Mouse (Mus musculus) skeletal muscle tissue, adult 2 months (tissue): Measurements from ENCODE around the gene Hist1h3a.

Experiments used
- DNase-seq: peaks from one replicate; pipeline ENCODE4 v3.0.0-alpha.2; 2012; ENCODE audit warnings: low read depth, low spot score

Gene Hist1h3a

DNA sequence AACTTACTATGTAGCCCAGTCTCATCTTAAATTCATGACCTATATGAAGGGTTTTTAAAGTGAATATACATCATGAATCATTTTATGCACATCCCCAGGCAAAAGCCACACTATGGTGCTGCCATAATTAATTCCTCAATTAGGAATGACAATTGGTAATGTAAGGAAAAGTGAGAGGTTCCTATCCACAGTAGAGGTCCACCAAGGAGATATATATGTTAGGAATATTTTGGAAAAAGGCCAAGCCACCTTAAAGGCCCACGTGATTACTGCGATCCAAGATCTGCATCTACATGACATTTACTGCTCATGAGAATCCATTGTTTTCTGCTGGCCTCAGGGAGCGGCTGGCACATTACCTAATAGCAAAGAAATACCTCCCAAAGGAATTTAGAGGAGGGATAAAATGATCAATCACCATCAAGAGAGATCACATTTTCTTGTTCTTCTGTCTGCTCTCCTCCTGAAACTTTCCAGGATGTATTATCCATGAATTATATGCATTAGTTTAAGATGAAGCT, 2.9 kb downstream of the Hist1h3a start:
- no peak for DNase-seq

DNA sequence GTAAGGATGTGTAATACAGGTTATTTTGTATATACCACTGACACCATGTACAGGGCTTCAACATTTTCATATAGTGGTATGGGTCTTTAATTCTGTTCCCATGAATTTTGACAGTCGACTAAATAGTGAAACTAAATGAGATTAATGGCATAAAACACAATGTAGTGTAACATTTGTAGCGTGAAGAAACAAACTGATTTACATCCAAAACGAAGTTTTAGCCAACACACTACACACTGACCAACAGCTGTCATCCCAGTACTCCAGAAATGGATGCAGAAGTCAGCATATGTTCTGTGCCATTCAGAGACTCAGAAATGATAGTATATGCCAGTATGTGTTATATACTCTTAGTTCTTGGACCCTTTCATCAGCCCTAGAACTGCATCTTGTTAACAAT, 4.3 kb downstream of the Hist1h3a start:
- no peak for DNase-seq

DNA sequence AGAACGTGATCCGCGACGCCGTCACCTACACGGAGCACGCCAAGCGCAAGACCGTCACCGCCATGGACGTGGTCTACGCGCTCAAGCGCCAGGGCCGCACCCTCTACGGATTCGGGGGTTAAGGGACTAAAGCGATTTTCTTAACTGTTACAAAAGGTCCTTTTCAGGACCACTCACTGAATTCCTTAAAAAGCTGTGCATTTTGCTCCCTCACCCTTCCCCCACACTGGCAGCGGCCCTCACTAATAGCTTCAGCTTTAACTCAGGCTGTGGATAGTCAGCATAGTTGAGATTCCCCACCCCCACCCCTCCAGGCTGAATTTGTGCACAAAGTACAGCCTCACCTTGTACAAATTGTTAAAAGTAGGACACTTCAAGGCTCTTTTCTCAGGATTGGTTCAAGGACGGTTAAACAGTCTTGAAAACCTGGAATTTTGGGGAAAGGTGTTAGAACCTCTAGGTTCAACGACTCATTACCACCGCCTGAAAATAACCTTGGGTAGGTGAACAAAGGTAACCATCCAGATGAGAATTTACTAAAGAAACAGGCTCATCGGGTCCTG, 4.9 kb downstream of the Hist1h3a start:
- DNase-seq: no peak

DNA sequence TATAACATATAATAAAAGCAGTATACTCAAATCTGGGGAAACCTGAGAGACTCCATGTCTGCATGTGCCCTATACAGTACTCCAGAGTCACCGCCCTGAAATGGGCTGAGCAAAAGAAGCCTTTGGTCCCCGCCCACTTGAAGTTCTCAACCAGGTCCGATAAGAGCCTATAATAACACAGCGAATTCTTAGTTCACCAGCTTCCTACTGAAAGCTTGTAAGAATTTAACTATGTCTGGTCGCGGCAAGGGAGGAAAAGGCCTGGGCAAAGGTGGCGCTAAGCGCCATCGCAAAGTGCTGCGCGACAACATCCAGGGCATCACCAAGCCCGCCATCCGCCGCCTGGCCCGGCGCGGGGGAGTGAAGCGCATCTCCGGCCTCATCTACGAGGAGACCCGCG, 5.4 kb downstream of the Hist1h3a start, which contains the start of gene Hist1h4b:
Gene Hist1h4b, plus strand, starts transcription at position 224 of the 400 bp plus-strand sequence.
- DNase-seq: peak; percentile 79

DNA sequence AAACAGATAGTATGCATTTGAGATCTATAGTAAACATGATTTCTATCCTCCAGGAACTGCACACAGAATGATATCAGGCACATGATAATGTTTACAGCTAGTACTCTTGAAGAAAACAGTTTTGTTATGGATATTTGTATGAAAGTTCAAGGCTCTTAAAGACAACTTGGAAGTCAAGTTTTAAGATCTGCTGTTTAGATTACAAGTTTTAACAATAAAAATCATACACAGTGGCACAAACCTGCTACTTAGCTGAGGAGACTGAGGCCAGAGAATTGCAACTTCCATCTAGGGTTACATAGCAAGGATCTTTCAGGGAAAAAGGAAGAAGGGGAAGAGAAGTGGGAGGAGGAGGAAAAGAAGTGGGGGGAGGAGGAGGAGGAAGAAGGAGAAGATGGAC, 7.2 kb downstream of the Hist1h3a start:
- DNase-seq: no peak

DNA sequence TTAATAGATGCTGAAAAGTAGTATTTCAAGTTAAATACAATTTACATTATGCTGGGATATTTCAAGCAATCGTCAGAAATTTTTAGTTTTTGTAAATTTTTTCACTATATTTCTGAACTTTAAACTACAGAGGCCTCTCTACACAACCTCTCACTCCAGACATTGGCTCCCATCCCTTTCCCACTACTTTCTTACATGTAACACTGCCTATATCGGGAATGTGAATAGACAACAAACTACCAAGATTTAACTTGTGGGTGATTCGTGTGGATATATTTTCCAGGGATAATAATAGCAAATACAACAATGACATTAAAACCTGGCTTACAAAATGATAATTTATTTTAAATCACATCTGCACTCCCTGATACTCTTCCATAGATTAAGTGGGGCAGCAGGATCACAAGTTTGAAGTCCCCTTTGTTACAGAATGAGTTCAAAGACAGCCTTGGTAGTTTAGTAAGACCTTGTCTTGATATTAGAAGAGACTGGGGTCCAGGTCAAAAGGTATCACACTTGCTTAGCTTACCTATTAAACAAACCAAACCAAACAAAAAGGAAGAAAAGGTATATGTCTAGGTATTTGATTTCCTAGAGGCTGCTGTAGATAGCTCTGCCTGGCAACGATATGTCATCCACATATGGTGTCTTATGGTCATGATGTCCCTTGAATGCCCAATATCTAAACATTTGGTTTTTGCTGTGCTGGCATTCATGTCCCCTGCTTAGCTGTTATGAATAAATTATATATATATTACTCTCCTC, 8.7 kb downstream of the Hist1h3a start:
- no peak for DNase-seq

DNA sequence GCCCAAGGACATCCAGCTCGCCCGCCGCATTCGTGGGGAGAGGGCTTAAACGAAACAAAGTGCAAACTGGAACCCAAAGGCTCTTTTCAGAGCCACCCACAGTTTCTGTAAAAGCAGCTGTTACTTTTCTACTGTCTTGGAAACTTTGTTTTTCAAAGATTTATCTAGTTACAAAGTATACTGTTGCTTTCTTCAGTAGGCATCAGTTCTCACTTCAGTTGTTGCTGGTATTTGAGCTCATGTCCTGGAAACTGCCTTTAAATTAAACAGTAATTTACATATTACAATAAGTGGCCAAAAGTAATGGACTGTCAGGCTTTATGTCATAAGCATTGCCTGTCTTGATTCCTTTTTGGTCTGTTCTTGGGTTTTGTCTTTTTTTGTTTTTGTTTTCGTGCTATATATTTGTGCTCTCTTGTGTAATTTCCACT, 9.4 kb downstream of the Hist1h3a start:
- DNase-seq: no peak

DNA sequence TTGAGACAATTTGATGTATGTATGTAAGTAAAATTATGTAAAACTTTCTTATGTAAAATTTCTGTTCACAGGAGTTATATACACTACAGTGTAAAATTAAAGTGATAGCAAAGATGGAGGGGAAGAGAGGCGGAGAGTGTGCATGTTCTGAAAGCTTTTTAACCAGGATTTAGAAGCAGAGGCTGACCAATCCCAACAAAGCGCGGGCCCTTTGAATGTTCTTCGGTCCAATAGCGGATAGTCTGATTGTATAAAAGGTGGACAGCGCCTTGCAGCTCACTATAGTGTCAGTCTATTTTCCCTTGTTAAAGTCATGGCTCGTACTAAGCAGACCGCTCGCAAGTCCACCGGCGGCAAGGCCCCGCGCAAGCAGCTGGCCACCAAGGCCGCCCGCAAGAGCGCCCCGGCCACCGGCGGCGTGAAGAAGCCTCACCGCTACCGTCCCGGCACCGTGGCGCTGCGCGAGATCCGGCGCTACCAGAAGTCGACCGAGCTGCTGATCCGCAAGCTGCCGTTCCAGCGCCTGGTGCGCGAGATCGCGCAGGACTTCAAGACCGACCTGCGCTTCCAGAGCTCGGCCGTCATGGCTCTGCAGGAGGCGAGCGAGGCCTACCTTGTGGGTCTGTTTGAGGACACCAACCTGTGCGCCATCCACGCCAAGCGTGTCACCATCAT, 10.0 kb downstream of the Hist1h3a start, which contains the start of gene Hist1h3b:
Gene Hist1h3b, plus strand, starts transcription at position 201 of the 675 bp plus-strand sequence.
- DNase-seq: peak; percentile 75

DNA sequence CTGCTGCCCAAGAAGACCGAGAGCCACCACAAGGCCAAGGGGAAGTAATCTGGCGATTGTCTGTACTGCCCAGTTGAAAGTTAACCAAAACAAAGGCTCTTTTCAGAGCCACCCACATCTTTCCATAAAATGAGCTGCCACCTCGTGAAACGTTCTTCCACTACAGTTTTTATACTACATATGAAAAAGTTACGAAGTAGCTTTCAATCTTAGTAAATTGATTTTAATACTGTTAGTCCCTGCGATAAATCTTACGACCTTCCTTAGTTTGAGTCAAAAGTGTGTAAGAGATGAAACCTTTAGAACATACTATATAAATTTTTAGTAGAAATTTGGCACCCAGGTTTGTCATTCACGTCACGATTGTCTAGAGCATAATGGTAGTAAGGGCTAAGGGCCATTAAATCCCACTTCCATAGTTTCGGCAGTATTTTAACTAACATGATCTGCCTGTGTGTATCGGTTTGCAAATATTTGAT, 10.7 kb downstream of the Hist1h3a start:
- no peak for DNase-seq

DNA sequence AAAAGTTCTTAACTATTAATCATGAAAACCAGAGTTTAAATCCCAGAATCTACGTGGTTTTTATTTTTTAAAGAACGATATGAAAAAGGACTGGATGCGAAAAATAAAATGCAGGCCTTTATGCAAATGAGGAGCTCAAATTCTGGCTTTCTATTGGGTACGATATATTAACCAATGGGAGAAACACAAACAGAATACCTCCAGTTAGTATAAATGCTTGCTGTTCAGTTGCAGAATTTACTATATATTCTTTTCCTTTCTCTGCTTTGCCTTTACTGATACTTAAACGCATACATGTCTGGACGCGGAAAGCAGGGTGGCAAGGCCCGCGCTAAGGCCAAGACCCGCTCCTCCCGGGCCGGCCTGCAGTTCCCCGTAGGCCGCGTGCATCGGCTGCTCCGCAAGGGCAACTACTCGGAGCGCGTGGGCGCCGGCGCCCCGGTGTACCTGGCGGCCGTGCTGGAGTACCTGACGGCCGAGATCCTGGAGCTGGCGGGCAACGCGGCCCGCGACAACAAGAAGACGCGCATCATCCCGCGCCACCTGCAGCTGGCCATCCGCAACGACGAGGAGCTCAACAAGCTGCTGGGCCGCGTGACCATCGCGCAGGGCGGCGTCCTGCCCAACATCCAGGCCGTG, 11.2 kb downstream of the Hist1h3a start, which contains the start of gene Hist1h2ab:
Gene Hist1h2ab, plus strand, starts transcription at position 288 of the 639 bp plus-strand sequence.
- peak; percentile 37 for DNase-seq

DNA sequence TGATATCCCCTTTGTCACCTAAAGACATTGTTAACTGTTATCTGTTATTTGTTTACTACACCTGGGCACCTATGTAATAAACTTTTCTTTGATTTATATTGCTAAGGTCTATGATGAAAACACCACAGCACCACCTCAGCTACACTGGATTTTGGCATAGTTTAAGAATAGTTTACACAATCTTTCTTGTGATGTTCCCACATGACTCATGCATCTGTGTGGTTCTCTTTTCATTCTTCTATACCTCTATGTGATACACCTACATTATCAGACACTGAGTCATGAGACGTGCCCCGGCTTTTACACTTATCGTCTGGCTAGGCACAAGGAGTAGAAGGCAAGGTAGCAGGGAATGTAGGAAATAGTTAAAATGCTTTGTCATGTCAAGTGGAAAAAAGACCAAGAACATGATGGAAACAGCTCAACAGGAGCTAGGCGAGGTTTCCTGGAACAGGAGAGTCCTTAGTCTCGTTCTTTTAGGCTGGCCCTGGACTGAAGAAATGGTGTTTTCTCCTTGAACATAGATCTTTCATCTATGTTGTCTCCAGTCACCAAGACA, 12.5 kb downstream of the Hist1h3a start:
- no peak for DNase-seq

DNA sequence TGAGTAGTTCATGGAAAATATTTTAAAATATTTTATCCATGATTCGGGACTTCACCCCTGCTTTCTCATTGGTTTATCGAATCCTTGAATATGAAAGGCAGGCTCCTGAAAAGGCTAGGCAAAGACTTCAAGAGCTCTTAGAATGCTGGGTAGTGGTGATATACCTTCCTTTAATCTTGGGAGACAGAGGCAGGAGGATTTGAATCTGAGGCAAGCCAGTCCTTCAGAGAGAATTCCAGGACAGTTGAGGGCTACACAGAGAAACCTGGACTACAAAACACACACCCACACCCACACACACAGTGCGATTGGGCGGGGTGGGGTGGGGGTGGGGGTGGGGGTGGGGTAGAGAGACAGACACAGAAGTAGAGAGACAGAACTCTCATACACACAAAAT, 14.3 kb downstream of the Hist1h3a start:
- DNase-seq: no peak

DNA sequence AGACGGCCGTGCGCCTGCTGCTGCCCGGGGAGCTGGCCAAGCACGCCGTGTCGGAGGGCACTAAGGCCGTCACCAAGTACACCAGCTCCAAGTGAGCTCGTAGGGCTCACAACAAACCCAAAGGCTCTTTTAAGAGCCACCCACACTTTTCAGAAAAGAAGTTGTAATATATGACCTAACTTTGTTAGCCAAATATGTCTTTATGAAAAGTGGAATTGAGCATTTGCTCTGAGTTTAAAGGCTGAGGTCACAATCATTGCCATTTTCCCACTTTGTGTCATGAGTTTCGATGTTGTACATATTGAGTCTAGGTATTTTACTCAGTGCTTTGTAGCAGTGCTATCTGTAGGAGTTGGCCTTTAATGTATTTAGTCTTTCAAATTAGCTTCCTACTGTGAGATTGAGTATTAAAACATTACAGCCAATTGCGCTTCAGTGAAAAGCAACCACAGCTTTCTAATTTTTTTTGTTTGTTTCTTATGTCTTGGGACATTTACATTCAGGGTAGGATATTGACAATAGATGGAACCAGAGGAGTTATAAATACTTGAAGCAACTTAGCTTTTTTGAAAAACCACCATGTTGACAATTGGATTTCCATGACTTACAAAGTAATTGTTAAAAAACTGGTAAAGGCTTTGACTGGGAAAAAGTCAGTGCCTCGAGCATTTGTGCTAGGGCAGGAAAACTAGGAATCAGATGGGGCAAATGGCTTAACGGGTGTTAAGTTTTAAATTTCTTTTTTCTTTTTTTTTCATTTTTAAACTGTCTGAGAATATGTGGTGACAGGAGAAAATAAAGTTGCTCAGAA, 14.9 kb downstream of the Hist1h3a start:
- no peak for DNase-seq

DNA sequence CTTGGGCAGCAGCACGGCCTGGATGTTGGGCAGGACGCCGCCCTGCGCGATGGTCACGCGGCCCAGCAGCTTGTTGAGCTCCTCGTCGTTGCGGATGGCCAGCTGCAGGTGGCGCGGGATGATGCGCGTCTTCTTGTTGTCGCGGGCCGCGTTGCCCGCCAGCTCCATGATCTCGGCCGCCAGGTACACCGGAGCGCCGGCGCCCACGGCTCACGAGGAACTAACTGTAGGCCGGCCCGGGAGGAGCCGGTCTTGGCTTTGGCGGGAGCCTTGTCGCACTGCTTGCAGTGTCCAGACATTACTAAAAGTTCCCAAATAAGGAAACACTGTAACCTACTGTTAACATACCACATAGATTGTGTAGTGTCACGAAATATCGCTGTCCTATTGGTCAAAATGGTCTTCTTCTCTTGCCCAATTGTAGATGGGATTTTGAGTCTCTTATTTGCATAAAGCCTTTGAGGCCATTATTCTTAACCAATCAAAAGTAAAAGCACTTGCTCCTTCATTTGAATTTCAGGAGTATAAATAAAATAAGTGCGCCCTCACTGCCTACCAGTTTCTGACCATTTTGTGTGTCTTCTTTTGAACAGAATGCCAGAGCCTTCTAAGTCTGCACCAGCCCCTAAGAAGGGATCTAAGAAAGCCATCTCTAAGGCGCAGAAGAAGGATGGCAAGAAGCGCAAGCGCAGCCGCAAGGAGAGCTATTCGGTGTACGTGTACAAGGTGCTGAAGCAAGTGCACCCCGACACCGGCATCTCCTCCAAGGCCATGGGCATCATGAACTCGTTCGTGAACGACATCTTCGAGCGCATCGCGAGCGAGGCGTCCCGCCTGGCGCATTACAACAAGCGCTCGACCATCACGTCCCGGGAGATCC, 15.7 kb downstream of the Hist1h3a start, which contains the start of gene Hist1h2bb:
Gene Hist1h2bb, plus strand, starts transcription at position 534 of the 880 bp plus-strand sequence.
- peak; percentile 92 for DNase-seq

DNA sequence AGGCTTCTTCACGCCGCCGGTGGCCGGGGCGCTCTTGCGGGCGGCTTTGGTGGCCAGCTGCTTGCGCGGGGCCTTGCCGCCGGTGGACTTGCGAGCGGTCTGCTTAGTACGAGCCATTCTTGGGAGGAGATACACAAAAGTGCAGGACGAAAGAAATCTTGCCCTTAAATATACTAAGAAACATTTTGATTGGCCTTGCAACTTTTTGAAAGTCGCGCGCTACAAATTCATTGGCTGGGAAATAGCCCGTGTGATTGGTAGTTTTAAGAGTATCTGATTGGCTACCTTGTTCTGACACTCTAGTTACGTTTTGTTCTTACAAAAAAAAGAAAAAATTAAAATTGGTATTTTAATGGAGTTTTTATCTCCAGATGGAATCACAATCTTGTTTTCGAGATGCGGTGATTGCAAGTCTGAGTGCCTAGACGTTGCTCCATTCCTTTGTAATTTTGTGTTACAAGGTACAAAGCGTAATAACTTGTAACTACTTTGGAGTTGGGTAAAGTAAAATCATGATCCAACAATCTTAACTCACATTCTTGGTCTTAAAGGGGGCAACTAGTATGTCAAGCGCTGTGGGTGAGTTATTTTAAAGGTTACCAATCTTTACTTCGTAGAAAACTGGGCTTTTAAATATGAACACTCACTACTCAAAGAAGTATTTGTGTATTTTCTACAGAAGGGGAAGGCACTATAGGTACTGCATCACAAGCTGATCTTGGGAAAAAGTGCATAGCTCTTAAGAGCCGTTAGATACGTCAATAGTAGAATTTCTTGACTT, 16.6 kb downstream of the Hist1h3a start, which contains the start of gene Hist1h3c:
Gene Hist1h3c, minus strand, starts transcription at position 222 of the 781 bp plus-strand sequence.
- peak; percentile 83 for DNase-seq

DNA sequence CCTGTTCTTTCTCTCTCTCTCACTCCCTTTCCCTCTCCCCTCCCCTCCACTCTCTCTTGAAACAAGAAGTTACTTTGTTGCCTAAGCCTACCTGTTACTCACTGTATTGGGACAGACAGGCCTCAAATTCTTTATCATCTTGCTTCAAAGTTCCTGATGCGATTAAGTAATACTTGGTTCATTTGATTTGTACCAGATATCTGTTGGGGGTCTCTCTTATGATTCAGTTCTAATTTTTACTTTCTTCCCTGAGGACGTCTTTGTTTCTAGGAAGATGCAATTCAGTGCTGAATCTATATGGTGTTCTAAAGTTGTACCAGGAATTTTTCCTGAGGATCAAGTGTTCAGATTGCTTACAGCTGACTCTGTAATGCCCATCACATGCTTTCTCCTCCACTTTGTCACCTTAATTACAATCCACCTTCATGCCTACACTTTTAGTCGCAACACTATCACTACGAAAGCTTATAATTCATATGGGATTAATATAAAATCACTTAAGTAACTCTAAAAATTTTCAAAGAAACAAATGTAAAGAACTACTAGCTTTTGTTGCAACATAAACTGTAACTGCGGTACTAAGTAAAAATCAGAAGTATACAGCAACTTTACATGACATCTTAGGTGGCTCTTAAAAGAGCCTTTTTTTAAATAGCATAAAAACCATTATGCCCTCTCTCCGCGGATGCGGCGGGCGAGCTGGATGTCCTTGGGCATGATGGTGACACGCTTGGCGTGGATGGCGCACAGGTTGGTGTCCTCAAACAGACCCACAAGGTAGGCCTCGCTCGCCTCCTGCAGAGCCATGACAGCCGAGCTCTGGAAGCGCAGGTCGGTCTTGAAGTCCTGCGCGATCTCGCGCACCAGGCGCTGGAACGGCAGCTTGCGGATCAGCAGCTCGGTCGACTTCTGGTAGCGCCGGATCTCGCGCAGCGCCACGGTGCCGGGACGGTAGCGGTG, 17.5 kb downstream of the Hist1h3a start:
- DNase-seq: no peak

DNA sequence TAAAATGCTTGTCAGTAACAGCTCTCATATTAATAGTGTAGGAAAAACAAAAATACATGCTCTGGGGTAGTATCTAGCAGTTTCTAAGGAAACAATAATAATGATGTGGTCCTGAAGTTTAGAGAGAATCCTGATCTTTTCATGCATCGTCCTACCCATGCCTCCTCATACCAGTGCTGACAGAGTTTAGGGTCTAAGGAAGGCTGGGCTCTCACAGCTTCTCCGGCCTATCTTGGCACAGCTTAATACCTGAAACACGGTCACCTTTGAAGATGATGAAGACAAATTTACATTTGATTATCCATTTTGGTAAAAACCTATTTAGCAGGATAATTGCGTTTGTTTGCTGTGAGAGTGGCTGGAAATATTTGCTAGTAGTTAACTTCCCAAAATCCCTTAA, 18.2 kb downstream of the Hist1h3a start:
- no peak for DNase-seq
